Mouse (Mus musculus) cortical plate, adult 2 months (tissue): ENCODE results near the gene Dnase2a.

Experiments used
- CTCF ChIP-seq: fragments of 200-500 bp; IDR thresholded peaks from 2 replicates; pipeline ENCODE4 v1.5.1; 2011; ENCODE audit warnings: mild to moderate bottlenecking, control low read depth, low read length; ENCODE audit not compliant: insufficient read depth; ENCODE audit errors: extremely low read depth
- POLR2A ChIP-seq: fragments of 200-500 bp; IDR thresholded peaks from 2 replicates; pipeline ENCODE4 v1.6.1; 2011; ENCODE audit warnings: mild to moderate bottlenecking, low read length, control low read depth; ENCODE audit not compliant: insufficient read depth; ENCODE audit errors: extremely low read depth

DNA sequence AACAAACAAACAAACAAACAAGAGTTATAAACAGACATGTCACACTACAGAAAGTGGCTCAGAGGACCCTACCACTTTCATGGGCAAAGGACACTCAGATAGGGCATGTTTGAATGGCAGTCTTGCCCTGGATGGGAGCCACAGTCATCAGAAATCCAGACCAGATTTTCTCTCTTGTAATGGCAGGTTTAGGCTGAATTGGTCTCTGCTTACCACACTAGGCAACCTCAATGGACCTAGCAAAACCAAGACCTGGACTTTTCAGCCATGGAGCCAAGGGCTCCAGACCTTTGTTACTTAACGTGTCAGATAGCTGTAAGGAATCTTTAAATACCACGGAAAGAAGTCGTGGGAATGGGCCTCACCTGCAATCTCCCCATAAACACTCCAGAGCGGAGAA lies 35.3 kb downstream of the Dnase2a start:
- no peak for TF ChIP-seq CTCF
- no peak for TF ChIP-seq POLR2A
